Mouse (Mus musculus): ENCODE results near the gene Lsg1.

DNA sequence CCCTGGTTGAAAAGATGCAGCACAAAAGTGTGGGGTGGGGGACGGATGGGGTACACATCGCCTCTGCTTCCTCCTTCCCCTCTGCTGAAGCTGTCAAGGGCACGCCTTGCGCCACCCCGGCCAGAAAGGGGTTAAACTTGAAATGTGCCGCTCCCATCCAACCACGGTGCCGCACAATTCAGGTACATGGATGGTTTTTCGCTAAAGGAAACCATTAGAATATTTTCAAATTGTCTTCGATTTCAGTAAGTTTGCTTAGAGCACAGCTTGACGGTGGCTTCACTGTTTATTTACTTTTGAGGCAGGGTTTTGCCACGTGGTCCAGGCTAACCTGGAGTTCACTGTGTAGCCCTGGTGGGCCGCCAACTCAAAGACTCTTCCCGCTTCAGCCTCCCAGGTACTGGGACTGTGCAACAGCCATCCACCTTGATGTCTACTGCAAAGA, 36.6 kb downstream of the Lsg1 start, which contains the start of gene Tmem44:
- TF ChIP-seq CTCF (IDR thresholded peaks at IDR 0.05; ENCODE audit: borderline replicate concordance, insufficient read depth, low read length) (no peak), POLR2A (IDR thresholded peaks at IDR 0.05; ENCODE audit: low read depth, low read length) (no peak)
